Mouse (Mus musculus) liver, embryonic 14.5 days (tissue): ENCODE measurements around the gene Hoxa3.

Experiments
- CTCF ChIP-seq: IDR thresholded peaks from 2 replicates; pipeline ENCODE4 v1.5.1; 2016; ENCODE audit warnings: antibody characterized with exemption, low read depth, control low read depth
- EP300 ChIP-seq: IDR thresholded peaks from 2 replicates; pipeline ENCODE4 v1.6.1; 2016; ENCODE audit warnings: antibody characterized with exemption, low read depth

GRCm38 (mm10) chr6:52208868-52209684 lies 4.1 kb downstream of the Hoxa3 start:
- no peak for TF ChIP-seq CTCF
- no peak for TF ChIP-seq EP300
